Mouse (Mus musculus) heart, postnatal 0 days (tissue): ENCODE data around the gene Tifa. TPM values are rescaled to one million over a fixed set of nuclear protein-coding genes. Genes with fewer than 3 reads are reported as not detected.
A peak's percentile ranks its signal among the peaks of the same experiment; 100 is the strongest.
"Not testable (repeated sequence)": the region's sequence is repeated elsewhere in the genome, so short reads cannot be mapped to it uniquely, and the experiment has no call there.

Source experiments
- ATAC-seq: fragments of 200-750 bp; cut with Nextera tagmentation; 2 replicates; pipeline ENCODE4 v1.8.0; 2017; ENCODE audit warnings: low read depth, moderate number of reproducible peaks, moderate library complexity; ENCODE audit not compliant: insufficient read depth
- DNase-seq: peaks from one replicate; pipeline ENCODE4 v3.0.0-alpha.2; 2016; ENCODE audit warnings: low spot score
- H3K27ac ChIP-seq: fragments of 300-500 bp; sonication (generic); 2 replicates; pipeline ENCODE4 v1.5.1; 2014; ENCODE audit warnings: low read depth, mild to moderate bottlenecking
- H3K27me3 ChIP-seq: fragments of 300-500 bp; sonication (generic); 2 replicates; pipeline ENCODE4 v1.6.1; 2014; ENCODE audit warnings: low read length, mixed read lengths; ENCODE audit not compliant: control insufficient read depth, insufficient read depth
- H3K36me3 ChIP-seq: fragments of 300-500 bp; sonication (generic); replicated peaks from 2 replicates; pipeline ENCODE4 v1.6.1; 2014; ENCODE audit warnings: low read length, mixed read lengths; ENCODE audit not compliant: control insufficient read depth, insufficient read depth
- H3K4me1 ChIP-seq: fragments of 300-500 bp; sonication (generic); 2 replicates; pipeline ENCODE4 v1.6.1; 2014; ENCODE audit warnings: antibody characterized with exemption; ENCODE audit not compliant: control insufficient read depth, insufficient read depth
- H3K4me2 ChIP-seq: fragments of 300-500 bp; sonication (generic); 2 replicates; pipeline ENCODE4 v1.6.1; 2014; ENCODE audit warnings: low read depth, mild to moderate bottlenecking, low read length, moderate library complexity
- H3K4me3 ChIP-seq: fragments of 300-500 bp; sonication (generic); 2 replicates; pipeline ENCODE4 v1.5.1; 2014; ENCODE audit warnings: low read depth, low read length
- H3K9ac ChIP-seq: fragments of 300-500 bp; sonication (generic); replicated peaks from 2 replicates; pipeline ENCODE4 v1.6.1; 2014; ENCODE audit warnings: low read depth, low read length, mixed read lengths
- H3K9me3 ChIP-seq: fragments of 300-500 bp; sonication (generic); replicated peaks from 2 replicates; pipeline ENCODE4 v1.6.1; 2016; ENCODE audit warnings: low read length; ENCODE audit not compliant: control insufficient read depth
- CTCF ChIP-seq: IDR thresholded peaks from 2 replicates; pipeline ENCODE4 v1.5.1; 2016; ENCODE audit warnings: antibody characterized with exemption, control low read depth, low read depth
- EP300 ChIP-seq: IDR thresholded peaks from 2 replicates; pipeline ENCODE4 v1.6.1; 2016; ENCODE audit warnings: antibody characterized with exemption, low read depth
- WGBS: fragments of 180-500 bp; shearing (Covaris S2); extraction: QIAGEN DNeasy Blood & Tissue Kit; methylation state at CpG from one replicate; pipeline ENCODE4 v1.1.7; 2014; 5-methylcytosine and 5-hydroxymethylcytosine counted together
- polyA plus RNA-seq: library from polyadenylated mRNA; unstranded; fragments of >200 nt; fragmentation: Nextera tagmentation; extraction: Ambion mirVana; gene quantifications from 2 replicates; pipeline ENCODE4 v1.2.1, GENCODE M21; 2015
- total RNA-seq: library from RNA; depleted of rRNA; stranded (reverse); fragments of >200 nt; gene quantifications from 2 replicates; pipeline ENCODE4 v1.2.3, GENCODE M21; 2014; ENCODE audit warnings: low replicate concordance

The Tifa gene
- total and polyA plus RNA-seq, 2 experiments from 2014 or later, result 1.4 to 2.6 TPM

GRCm38 (mm10) chr3:127780021-127780644 is 9.5 kb upstream of the Tifa start, which contains the start of gene Alpk1:
Gene Alpk1, minus strand, starts transcription at chr3:127780527.
- peak within 1 kb of the TSS; percentile 54 for H3K9ac ChIP-seq
- under 1% methylated on average over 24 of the region's 24 CpGs for WGBS
- H3K27me3 ChIP-seq, result no peaks in the 10 kb centered on the region
- TF ChIP-seq EP300, result no peak
- peak; percentile 48 for TF ChIP-seq CTCF
- peak within 1 kb of the TSS; percentile 66 for H3K27ac ChIP-seq
- peak; percentile 70 for DNase-seq
- no peaks in the 10 kb centered on the region; the same call in 1 of the 2 replicates for H3K4me1 ChIP-seq
- H3K4me3 ChIP-seq, result peak within 1 kb of the TSS; percentile 66
- no peaks in the 10 kb centered on the region for H3K36me3 ChIP-seq
- H3K9me3 ChIP-seq, result no peaks in the 10 kb centered on the region
- peak; percentile 89 for ATAC-seq
- H3K4me2 ChIP-seq, result peak within 1 kb of the TSS; percentile 82

- H3K4me1 ChIP-seq, result no peaks in the 10 kb centered on the region; the same call in 1 of the 2 replicates
- DNase-seq, result no peak
- TF ChIP-seq EP300 (no peak), CTCF (no peak)
- no peak overlapping the region for H3K4me2 ChIP-seq
- H3K27ac ChIP-seq, result no peak overlapping the region
- 95% methylated on average over 9 of the region's 9 CpGs for WGBS
- no peaks in the 10 kb centered on the region for H3K36me3 ChIP-seq
- H3K9ac ChIP-seq, result no peak overlapping the region
- no peaks in the 10 kb centered on the region for H3K27me3 ChIP-seq
- H3K4me3 ChIP-seq, result no peak overlapping the region
- ATAC-seq, result no peak
- H3K9me3 ChIP-seq, result no peaks in the 10 kb centered on the region
Observed at GRCm38 (mm10) chr3:127780921-127781320, 8.7 kb upstream of the Tifa start.

GRCm38 (mm10) chr3:127782921-127783320 is 6.7 kb upstream of the Tifa start:
- no peak for DNase-seq
- Histone ChIP-seq H3K4me2 (no peak overlapping the region), H3K27me3 (0 out of 2 replicates have a peak, but pooled peaks cover 2% of the 10 kb centered on the region), H3K36me3 (no peaks in the 10 kb centered on the region), H3K9ac (no peak overlapping the region), H3K4me3 (no peak overlapping the region), H3K4me1 (no peaks in the 10 kb centered on the region; the same call in 1 of the 2 replicates), H3K9me3 (no peaks in the 10 kb centered on the region), H3K27ac (no peak overlapping the region)
- ATAC-seq, result no peak
- TF ChIP-seq CTCF (no peak), EP300 (no peak)
- WGBS, result 61% methylated on average over 6 of the region's 6 CpGs

GRCm38 (mm10) chr3:127783680-127784079 is 5.9 kb upstream of the Tifa start:
- H3K36me3 ChIP-seq, ATAC-seq, DNase-seq, H3K4me2 ChIP-seq, H3K9ac ChIP-seq, H3K27me3 ChIP-seq, H3K4me3 ChIP-seq, H3K27ac ChIP-seq, H3K4me1 ChIP-seq, H3K9me3 ChIP-seq: not testable (repeated sequence)
- 89% methylated on average over 8 of the region's 8 CpGs for WGBS

- no peak for ATAC-seq
- no peak for DNase-seq
- no peaks in the 10 kb centered on the region for H3K36me3 ChIP-seq
Observed at GRCm38 (mm10) chr3:127787032-127787431, 2.6 kb upstream of the Tifa start.

GRCm38 (mm10) chr3:127788038-127788437 is 1.6 kb upstream of the Tifa start:
- ATAC-seq, result no peak

More at GRCm38 (mm10) chr3:127787032-127787431, 2.6 kb upstream of the Tifa start:
- no peak overlapping the region for H3K9ac ChIP-seq
- TF ChIP-seq CTCF (no peak), EP300 (no peak)
- H3K4me1 ChIP-seq, result no peaks in the 10 kb centered on the region
- H3K27me3 ChIP-seq, result 0 out of 2 replicates have a peak, but pooled peaks cover 8% of the 10 kb centered on the region
- no peaks in the 10 kb centered on the region for H3K9me3 ChIP-seq
- H3K4me3 ChIP-seq, result no peak overlapping the region
- H3K4me2 ChIP-seq, result no peak overlapping the region
- H3K27ac ChIP-seq, result no peak overlapping the region

More at GRCm38 (mm10) chr3:127788038-127788437, 1.6 kb upstream of the Tifa start:
- H3K9me3 ChIP-seq, result no peaks in the 10 kb centered on the region
- no peak for TF ChIP-seq EP300
- no peak for TF ChIP-seq CTCF
- peaks cover 11% of the 10 kb centered on the region; the same call in 1 of the 2 replicates for H3K27me3 ChIP-seq
- no peak overlapping the region for H3K27ac ChIP-seq
- H3K4me3 ChIP-seq, result no peak overlapping the region
- H3K4me2 ChIP-seq, result no peak overlapping the region
- H3K36me3 ChIP-seq, result no peaks in the 10 kb centered on the region
- DNase-seq, result no peak
- 53% methylated on average over 7 of the region's 7 CpGs for WGBS
- no peak overlapping the region for H3K9ac ChIP-seq
- H3K4me1 ChIP-seq, result no peaks in the 10 kb centered on the region
